Mouse (Mus musculus) heart, adult 8-10 months (tissue): ENCODE measurements around the gene Mau2. TPM values are rescaled to one million over a fixed set of nuclear protein-coding genes. Genes with fewer than 3 reads are reported as not detected.
A peak's percentile ranks its signal among the peaks of the same experiment; 100 is the strongest.

Experiments used
- DNase-seq: peaks from one replicate; pipeline ENCODE4 v3.0.0; 2022; ENCODE audit warnings: low spot score
- total RNA-seq, 4 experiments: library from RNA; stranded (reverse); gene quantifications; 2 replicates each; pipeline ENCODE4 v1.2.4; 2022

Mau2 gene
- total RNA-seq, 4 experiments from 2014 or later, result 29.6 to 34.3 (median 31.3) TPM

DNA sequence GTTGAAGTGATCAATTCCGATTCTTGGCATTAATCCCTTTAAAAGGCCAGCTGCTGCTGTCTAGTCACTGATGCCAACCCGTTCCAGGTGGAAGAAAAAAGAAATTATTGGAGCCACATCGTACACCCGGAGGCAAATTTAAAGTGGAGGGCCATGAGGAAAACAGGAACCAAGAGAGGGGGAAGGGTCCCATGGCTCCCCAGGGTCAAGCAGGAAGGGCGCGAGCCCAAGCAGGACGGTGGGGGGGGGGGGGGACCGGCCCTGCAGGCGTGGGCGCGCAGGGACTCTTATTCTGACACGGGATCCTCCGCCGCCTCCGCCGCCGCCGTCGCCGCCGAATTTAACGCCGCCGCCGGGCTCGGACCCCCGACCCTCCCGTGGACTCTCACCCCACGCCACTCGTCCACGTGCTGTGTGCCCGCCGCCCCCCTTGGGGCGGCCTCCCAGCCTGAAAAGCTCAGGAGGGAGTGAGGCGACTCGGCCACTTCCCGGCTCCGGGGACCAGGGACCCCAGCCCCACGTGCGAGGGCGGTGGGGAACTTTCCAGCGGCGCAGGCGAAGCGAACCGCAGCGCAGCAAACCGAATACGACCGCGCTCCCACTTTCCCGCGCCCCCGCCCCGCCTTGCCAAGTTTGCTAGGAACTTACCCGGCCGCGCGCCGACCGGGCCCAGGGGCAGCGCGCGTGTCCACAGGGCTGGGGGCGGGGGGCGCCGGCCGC, 68.9 kb downstream of the Mau2 start:
- peak; percentile 26 for DNase-seq

DNA sequence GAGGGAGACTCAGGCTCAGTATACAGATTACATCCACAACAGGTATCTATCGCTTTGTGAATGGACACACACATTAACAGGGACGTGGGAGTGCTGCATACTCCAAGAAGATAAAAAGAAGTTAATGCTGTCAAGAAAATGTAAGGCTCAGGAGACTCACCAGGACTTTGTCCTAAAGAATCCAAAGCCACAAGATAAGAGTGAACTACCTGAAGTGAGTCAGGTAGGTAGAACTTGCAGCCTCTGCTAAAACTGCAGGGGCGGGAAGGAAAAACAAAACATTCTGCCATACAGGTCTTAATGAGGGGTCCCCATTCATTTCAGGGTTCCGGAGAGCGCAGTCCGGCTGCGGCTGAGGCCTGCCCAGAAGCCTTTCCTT, 69.5 kb downstream of the Mau2 start:
- DNase-seq, result no peak

DNA sequence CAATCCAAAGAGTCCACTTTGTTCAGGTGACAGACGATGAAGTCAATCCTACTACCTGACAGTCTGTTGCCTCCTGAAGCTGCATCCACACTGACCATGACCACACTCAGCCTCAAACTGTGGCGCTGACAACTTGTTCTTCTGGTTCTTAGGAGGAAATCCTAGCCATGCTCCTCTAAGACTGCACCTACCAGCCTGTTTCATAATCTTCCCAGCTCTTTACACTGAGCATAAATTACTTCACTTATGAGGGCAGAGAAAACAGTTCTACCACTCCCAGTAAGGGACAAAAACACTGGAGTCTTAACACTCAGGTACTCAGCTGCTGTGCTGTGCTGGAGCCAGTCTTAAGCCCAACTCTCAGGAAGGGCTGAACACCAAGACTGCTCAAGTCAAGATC, 71.7 kb downstream of the Mau2 start:
- no peak for DNase-seq

DNA sequence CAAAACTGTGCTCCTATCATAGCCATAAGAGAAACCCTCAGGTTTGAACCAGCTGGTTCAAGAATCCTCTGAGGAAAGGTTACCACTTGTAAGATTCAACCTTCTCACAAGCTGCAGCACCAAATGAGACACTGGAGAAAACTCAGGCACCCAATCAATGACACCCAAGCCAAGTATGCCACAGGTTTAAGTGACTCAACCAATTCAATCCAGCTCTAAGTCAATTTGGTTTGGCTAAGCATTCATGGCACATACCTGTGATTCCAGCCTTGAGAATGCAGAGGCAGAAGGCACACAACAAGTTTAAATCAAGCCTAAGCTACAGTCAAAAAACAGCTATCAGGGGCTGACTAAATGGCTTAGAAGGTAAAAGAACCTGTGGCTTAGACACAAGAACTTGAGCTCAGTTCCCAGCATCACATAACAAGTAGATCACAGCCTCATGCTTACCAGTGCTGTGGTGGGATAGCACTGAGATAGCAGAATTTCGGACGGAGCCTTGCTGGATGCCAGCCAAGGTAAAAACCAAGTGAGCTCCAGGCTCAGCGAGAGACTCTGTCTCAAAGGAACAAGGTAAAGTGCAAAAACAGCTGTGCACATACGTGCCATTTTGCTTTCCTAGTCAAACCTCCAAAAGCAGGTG, 75.1 kb downstream of the Mau2 start:
- no peak for DNase-seq

Other genes starting within 250 kb of the Mau2 start
- 1 to 10 TPM; 4.1 to 6.9 (median 4.8) TPM for gene Gmip, start 234.1 kb downstream of the Mau2 start, total RNA-seq
- under 1 TPM in 3 of 4 experiments, not detected in 1; 0.22 to 0.31 (median 0.26) TPM for gene Lpar2, start 220.3 kb downstream of the Mau2 start, total RNA-seq
- under 1 TPM in 2 of 4 experiments, not detected in 2; 0.29 to 1.00 TPM for gene Pbx4, start 210.2 kb downstream of the Mau2 start, total RNA-seq
- gene Cilp2, start 155.0 kb downstream of the Mau2 start, total RNA-seq, result 1 to 10 TPM; 1.3 to 3.1 (median 2.4) TPM
- gene Tssk6, start 140.6 kb downstream of the Mau2 start, total RNA-seq, result under 1 TPM in 1 of 4 experiments, not detected in 3; 0.19 TPM
- gene Ndufa13, start 140.2 kb downstream of the Mau2 start, total RNA-seq, result 100 to 1,000 TPM; 373 to 528 (median 455) TPM
- gene Yjefn3, start 140.0 kb downstream of the Mau2 start, total RNA-seq, result 10 to 100 TPM in 3 of 4 experiments, 1 to 10 TPM in 1; 9.5 to 16.7 (median 13.2) TPM
- gene Gatad2a, start 46.4 kb downstream of the Mau2 start, total RNA-seq, result 10 to 100 TPM; 28.0 to 31.2 (median 30.0) TPM
- gene Sugp1, start 79 bp upstream of the Mau2 start, total RNA-seq, result 10 to 100 TPM; 17.0 to 21.6 (median 19.1) TPM
- gene Tm6sf2, start 30.2 kb upstream of the Mau2 start, total RNA-seq, result under 1 TPM; 0.44 to 0.90 (median 0.72) TPM
- gene Hapln4, start 40.7 kb upstream of the Mau2 start, total RNA-seq, result under 1 TPM in 1 of 4 experiments, not detected in 3; 0.06 TPM
- gene Ncan, start 78.1 kb upstream of the Mau2 start, total RNA-seq, result under 1 TPM in 1 of 4 experiments, not detected in 3; 0.13 TPM
- 1 to 10 TPM; 7.5 to 8.9 (median 8.4) TPM for gene Nr2c2ap, start 88.6 kb upstream of the Mau2 start, total RNA-seq
- 10 to 100 TPM; 16.7 to 22.7 (median 18.8) TPM for gene Rfxank, start 96.4 kb upstream of the Mau2 start, total RNA-seq
- gene Borcs8, start 96.8 kb upstream of the Mau2 start, total RNA-seq, result 10 to 100 TPM; 17.9 to 23.3 (median 23.2) TPM
- gene Mef2b, start 97.0 kb upstream of the Mau2 start, total RNA-seq, result under 1 TPM in 3 of 4 experiments, not detected in 1; 0.25 to 0.78 (median 0.29) TPM
- gene Tmem161a, start 129.6 kb upstream of the Mau2 start, total RNA-seq, result 100 to 1,000 TPM in 3 of 4 experiments, 10 to 100 TPM in 1; 93.6 to 114 (median 106) TPM
- gene Slc25a42, start 169.6 kb upstream of the Mau2 start, total RNA-seq, result 10 to 100 TPM; 43.7 to 67.9 (median 57.0) TPM
- gene Sugp2, start 191.5 kb upstream of the Mau2 start, total RNA-seq, result 10 to 100 TPM; 39.4 to 47.4 (median 41.7) TPM
- gene Armc6, start 191.7 kb upstream of the Mau2 start, total RNA-seq, result 1 to 10 TPM; 6.8 to 9.0 (median 7.4) TPM
- 1 to 10 TPM; 7.8 to 9.1 (median 8.0) TPM for gene Homer3, start 240.1 kb upstream of the Mau2 start, total RNA-seq